In genomic region chrX:134963305-134964094, GRCm38 (mm10) we compare ENCODE assay signal across 8 mouse cellular contexts. TPM values are rescaled to one million over a fixed set of nuclear protein-coding genes. Genes with fewer than 3 reads are reported as not detected.
DNase-seq lines count a peak whose midpoint lies in the region; ATAC-seq and TF ChIP-seq lines count a peak whose summit lies in the region.

No protein-coding gene starts in this region.

- no peaks in the 10 kb centered on the region for H3K4me1 ChIP-seq in hindbrain, embryonic 12.5 days
- no peaks in the 10 kb centered on the region for H3K4me1 ChIP-seq in lung, embryonic 16.5 days (replicated peaks; ENCODE audit: control insufficient read depth, insufficient read depth, low read length)
- H3K4me1 ChIP-seq in thymus, adult 2 months (replicated peaks; ENCODE audit: control insufficient read depth, insufficient read depth, low read length), result no peaks in the 10 kb centered on the region

- no peak overlapping the region for H3K9ac ChIP-seq in hindbrain, embryonic 12.5 days
- H3K9ac ChIP-seq in lung, embryonic 16.5 days (ENCODE audit: low read length), result peak overlapping the region; percentile 1; the same call in 1 of the 2 replicates

- DNase-seq in R1 (ENCODE audit: low read depth, low spot score), result peak; percentile 63
- DNase-seq in cerebellum, adult 9-11 months, result peak; percentile 78
- peak; percentile 25 to 41 for DNase-seq in frontal cortex, postnatal 10 days (ENCODE audit: low spot score in 2 of 2)
- DNase-seq in layer of hippocampus, postnatal 14 days (ENCODE audit: low spot score in 2 of 2), result peak; percentile 39 to 43
- peak; percentile 2 for DNase-seq in ovary, postnatal 14 days (ENCODE audit: low spot score)
- DNase-seq in thymus, adult 2 months, result peak; percentile 51

- H3K4me3 ChIP-seq in hindbrain, embryonic 12.5 days, result peak overlapping the region; percentile 32
- peak overlapping the region; percentile 35 for H3K4me3 ChIP-seq in lung, embryonic 16.5 days (ENCODE audit: low read length)
- H3K4me3 ChIP-seq in thymus, adult 2 months (ENCODE audit: control insufficient read depth, insufficient read depth, low read length), result peak overlapping the region; percentile 18

- TF ChIP-seq POLR2A in thymus, adult 2 months (IDR thresholded peaks at IDR 0.05; ENCODE audit: control insufficient read depth, extremely low read depth, insufficient read depth, low read length, poor library complexity), result no peak

- peak; percentile 89 for ATAC-seq in hindbrain, embryonic 12.5 days (ENCODE audit: low FRiP score)
- peak; percentile 98 for ATAC-seq in lung, embryonic 16.5 days (ENCODE audit: low read depth)

- no peak for TF ChIP-seq CTCF in thymus, adult 2 months (IDR thresholded peaks at IDR 0.05; ENCODE audit: borderline replicate concordance, control insufficient read depth, extremely low read depth, insufficient read depth, low read length, poor library complexity)

- peak overlapping the region; percentile 47 for H3K4me2 ChIP-seq in hindbrain, embryonic 12.5 days (replicated peaks)
- H3K4me2 ChIP-seq in lung, embryonic 16.5 days (ENCODE audit: low read depth, low read length), result peak overlapping the region; percentile 58

- H3K27me3 ChIP-seq in hindbrain, embryonic 12.5 days, result 0 out of 2 replicates have a peak, but pooled peaks cover 4% of the 10 kb centered on the region
- H3K27me3 ChIP-seq in lung, embryonic 16.5 days (ENCODE audit: control insufficient read depth, insufficient read depth, low read depth, low read length), result peaks cover 2% of the 10 kb centered on the region; the same call in 1 of the 2 replicates
- H3K27me3 ChIP-seq in thymus, adult 2 months (ENCODE audit: control insufficient read depth, insufficient read depth, low read length), result no peaks in the 10 kb centered on the region

- no peak overlapping the region for H3K27ac ChIP-seq in hindbrain, embryonic 12.5 days
- no peak overlapping the region for H3K27ac ChIP-seq in lung, embryonic 16.5 days (ENCODE audit: low read length)
- H3K27ac ChIP-seq in thymus, adult 2 months (ENCODE audit: control insufficient read depth, insufficient read depth, low read length), result no peak overlapping the region

- H3K36me3 ChIP-seq in hindbrain, embryonic 12.5 days, result no peaks in the 10 kb centered on the region
- H3K36me3 ChIP-seq in lung, embryonic 16.5 days (ENCODE audit: control insufficient read depth, insufficient read depth, low read length), result no peaks in the 10 kb centered on the region
- H3K36me3 ChIP-seq in thymus, adult 2 months (ENCODE audit: control insufficient read depth, insufficient read depth, low read length), result no peaks in the 10 kb centered on the region

- no peaks in the 10 kb centered on the region for H3K9me3 ChIP-seq in hindbrain, embryonic 12.5 days (replicated peaks)
- H3K9me3 ChIP-seq in lung, embryonic 16.5 days (ENCODE audit: control insufficient read depth, low read length), result peaks cover 3% of the 10 kb centered on the region; the same call in 1 of the 2 replicates

- 48% methylated on average over 42 of the region's 53 CpGs for WGBS in hindbrain, embryonic 12.5 days
- 50% methylated on average over 33 of the region's 53 CpGs for WGBS in lung, embryonic 16.5 days
- WGBS in thymus, adult 2 months, result 60% methylated on average over 32 of the region's 53 CpGs

RNA-seq across cellular contexts. Expression of gene Nxf2, which starts 1.1 kb away (rescaled TPM):
- polyA plus RNA-seq in hindbrain, embryonic 12.5 days (2016; fragmentation: Nextera tagmentation; extraction: Ambion mirVana), result 0.47 and 1.1 TPM in 2 replicates
- under 1 TPM in 1 of 2 experiments, not detected in 1; 0.18 TPM for total RNA-seq in layer of hippocampus, postnatal 14 days (2021)
- 0.88 and 1.2 TPM in 2 replicates for polyA plus RNA-seq in lung, embryonic 16.5 days (2015; fragmentation: Nextera tagmentation; extraction: Ambion mirVana)
- polyA plus RNA-seq in thymus, adult 2 months (2012; rRNA removed), result 0.11 TPM in 1 of 2 replicates, not detected in the other

RNA-seq across cellular contexts. Expression of gene Zmat1, which starts 45.5 kb away (rescaled TPM):
- polyA plus RNA-seq in hindbrain, embryonic 12.5 days (2016; fragmentation: Nextera tagmentation; extraction: Ambion mirVana), result 7.0 and 8.8 TPM in 2 replicates
- 1 to 10 TPM; 6.7 to 8.7 TPM for total RNA-seq in layer of hippocampus, postnatal 14 days (2021)
- polyA plus RNA-seq in lung, embryonic 16.5 days (2015; fragmentation: Nextera tagmentation; extraction: Ambion mirVana), result 6.5 TPM in 2 replicates
- polyA plus RNA-seq in thymus, adult 2 months (2012; rRNA removed), result 0.47 and 0.77 TPM in 2 replicates

Comparison
In these comparisons a context has a peak if more than half of its experiments do, and no peak if none do; other contexts are left out.
1. DNase-seq: peak in every context shown above with its lines; median percentile 78 in cerebellum, adult 9-11 months; 63 in R1; 51 in thymus, adult 2 months; 41 in layer of hippocampus, postnatal 14 days; 33 in frontal cortex, postnatal 10 days; 2 in ovary, postnatal 14 days.